Mouse (Mus musculus) mature B cell (primary cell): ENCODE results near the gene Ppp1cb.

Experiments
- in situ Hi-C: fragments of 300-500 bp; cut with MboI; formaldehyde crosslinking; loops from 2 replicates; pipeline ENCODE4 v1.14.3; 2019

Ppp1cb gene

DNA sequence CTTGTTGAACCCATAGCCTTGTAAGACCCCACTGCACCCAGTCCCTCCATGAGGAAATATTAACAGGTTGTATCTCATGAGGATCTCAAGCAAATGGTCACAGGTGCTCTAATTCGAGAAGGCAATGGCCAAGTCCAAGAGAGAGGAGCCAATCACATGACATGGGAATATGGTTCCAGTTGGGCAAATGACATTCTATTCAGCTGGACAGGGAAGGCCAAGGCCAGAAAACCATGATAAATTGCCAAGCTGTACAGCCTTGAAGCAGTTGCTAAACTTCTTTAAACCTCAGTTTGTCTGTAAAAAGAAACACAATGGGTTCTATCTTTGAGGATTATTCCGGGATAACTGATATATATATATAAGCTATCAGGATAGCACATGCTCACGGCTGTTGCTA lies 14.7 kb upstream of the Ppp1cb start:
- in situ Hi-C loops, result no loop called here

DNA sequence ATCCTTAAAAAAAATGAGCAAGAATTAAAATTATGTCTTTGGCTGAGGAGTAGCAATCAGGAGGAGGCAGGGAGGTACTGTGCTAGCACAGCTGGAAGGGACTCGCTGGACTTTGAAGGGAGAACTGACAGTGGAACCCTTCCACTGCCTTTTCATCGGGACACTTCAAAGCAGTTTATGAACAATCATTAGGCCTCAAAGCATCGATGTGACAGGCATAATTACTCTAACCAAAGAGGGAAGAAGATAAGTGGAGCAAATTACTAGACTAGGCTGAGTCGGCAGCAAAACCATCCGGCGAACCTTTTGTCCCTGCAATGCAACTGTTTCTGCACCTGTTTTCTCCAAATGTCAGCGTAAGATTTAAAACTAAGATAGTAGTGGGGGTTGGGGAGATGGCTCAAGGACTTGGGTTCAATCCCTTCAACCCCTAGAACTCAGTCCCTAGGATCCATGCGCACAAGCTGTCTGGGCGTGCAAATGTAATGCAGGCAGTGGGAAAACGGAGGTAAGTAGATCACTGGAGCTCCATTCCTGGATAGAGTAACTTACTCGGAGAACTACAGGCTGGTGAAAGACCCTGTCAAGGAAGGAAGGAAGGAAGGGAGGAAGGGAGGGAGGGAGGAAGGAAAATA lies 13.2 kb upstream of the Ppp1cb start:
- in situ Hi-C loops, result no loop called here

DNA sequence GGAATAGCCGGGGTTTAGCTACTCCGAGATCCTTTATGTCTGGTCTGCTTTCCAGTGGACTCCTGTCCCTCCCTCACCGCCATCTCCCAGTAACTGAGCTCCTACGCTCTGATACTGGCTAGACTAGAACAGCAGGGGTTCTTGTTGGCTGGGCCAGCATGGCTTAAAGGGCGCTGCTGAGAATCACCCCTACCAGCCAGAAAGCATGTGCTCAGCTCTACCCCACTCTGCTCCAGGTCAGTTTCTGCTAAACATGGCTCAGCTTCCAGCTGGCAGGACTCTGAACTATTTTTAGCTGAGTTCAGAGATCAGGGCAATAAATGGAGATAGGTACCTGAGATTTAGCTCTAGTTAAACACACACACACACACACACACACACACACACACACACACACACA lies 12.2 kb upstream of the Ppp1cb start:
- in situ Hi-C loops, result no loop called here

DNA sequence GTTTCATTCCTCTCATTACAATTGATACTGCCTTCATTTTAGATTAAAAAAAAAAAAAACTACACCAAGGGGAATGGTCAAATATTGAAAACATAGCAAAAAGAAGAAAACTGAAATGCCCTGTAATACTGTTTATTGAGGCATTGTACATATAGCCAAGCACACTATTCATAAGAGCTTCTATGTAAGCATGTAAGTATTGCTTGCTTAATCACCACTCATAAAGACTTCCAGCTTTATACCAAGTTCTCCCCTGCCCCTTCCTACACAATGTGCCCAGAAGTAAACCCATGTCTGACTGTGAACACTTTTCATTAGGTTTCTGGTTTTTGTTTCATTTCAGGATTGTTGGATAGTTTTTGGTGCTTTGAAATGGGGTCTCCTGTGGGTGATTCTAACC lies 11.8 kb upstream of the Ppp1cb start:
- in situ Hi-C loops, result no loop called here

DNA sequence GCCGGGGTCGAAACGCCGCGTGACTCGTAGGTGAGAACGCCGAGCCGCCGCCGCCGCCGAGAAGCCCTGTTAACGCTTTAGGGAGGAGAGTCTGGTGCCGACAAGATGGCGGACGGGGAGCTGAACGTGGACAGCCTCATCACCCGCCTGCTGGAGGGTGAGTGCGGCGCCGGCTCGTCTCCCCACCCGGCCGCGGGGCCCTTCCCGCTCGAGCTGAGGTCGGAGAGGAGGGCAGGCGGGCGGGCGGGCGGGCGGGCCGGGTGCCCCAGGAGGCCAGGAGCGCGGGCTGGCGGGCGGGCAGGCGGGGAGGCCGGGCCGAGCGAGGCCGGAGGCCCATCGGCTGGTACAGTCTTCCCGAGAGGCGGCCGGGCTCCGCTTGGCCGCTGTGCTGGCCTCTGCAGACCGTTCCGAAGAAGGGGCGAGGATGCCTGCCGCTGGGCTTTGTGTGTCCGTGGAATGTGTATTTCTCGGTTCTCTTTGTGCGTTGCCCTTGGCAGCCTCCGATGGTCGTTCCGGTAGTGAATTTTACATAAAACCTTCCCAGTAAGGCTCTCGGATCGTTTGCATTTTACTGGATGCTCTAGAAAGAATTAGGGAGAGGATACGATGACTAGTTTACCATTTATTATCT lies 723 bp downstream of the Ppp1cb start:
- in situ Hi-C loops, result no loop called here

DNA sequence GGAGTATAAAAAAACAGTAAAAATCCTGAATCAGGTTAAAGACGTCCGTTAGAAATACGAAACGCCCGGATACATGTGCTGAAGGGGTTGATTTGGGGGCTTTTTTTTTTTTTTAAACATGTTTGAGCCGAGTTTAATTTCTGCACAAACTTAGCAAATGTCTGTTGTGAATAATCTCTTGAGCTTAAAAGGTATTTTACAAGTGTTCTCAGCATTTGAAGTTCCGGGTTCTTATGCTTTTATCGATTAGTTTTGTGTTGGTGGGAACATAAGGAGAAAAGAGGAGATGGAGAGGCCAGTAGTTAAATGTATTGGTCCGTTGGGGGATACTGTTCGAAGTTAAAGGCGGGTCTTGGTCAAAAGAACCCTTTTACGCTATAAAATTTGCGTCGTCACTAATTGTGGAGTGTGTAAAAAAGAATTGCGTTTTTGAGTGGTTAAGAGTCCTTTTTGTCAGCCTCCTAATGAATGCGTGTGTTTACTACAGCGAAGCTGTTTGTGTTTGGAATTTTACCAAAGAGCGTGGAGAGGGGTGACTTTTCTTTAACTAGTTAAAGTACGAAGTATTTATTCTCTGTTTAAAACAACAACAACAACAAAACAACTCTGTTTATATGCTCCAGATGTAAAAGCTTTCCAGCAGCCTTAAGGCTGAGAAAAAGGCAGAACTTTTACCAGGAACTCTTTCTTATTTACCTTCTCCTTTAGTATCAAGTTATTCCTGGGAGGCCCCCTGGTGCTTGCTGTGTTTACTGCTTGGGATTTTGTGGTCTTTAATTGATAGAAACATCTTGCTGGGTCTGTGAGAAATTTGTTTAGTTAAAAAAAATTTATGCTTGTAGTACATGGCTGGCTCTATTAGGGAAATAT lies 1.5 kb downstream of the Ppp1cb start:
- in situ Hi-C loops, result no loop called here

DNA sequence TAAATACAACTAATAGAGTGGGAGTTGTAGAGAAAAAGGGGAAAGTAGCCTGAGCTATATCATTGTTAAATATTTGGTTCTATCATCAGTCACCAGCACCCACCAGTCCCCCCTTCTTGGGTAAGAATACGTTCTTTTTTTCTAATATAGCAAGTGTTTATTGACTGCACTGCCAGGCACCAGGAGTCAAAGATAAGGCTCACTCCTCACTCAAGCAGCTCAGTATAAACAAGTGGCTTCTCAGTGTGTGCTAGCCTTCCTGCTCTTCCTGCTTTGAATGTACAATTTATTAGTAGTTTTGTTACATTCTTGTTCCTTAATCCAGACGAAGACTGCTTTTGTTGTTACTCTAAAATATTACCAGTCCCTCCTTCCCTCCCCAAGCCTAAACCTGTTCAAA lies 2.3 kb downstream of the Ppp1cb start:
- in situ Hi-C loops, result no loop called here

DNA sequence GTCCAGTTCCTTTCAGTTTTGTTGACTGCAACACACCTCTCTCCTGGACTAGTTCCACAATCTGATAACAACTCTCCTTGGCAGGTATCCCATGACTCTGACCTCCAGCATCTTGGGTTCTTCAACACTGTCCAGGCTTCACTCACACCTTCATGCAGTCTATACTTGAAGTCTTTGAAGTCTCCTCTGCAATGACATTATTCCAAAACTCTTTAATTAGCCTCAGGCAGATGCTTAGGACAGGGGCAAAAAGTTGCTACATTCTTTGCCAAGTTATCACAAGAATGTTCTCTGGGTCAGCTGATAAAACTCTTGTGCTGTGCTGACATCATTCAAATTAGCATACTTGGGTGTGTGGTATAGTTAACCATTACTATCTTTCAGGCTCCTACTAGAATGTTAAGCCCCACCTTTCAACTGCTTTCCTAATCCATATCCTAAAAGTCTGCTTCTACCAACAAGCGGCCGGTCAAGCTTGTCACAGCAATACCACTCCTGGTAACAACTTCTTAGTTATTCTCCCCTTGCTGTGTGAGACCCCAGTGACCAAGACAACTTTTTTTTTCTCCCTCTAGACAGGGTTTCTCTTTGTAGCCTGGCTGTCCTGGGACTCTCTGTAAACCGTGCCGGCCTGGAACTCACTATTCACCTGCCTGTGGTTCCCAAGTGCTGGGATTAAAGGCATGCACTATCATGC lies 13.8 kb downstream of the Ppp1cb start:
- in situ Hi-C loops, result no loop called here

DNA sequence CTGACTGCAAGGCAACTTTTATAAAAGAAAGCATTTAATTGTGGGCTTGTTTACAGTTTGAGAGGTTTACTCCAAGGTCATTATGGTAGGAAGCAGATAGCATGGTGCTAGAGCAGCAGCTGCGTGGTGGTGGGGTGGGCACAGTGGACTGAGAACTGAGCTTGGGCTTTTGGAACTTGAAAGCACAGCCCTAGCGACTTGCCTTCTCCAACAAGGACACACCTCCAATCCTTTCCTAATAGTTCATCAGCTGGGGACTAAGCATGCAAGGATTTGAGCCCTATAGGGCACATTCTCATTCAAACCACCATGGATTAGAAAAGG lies 14.3 kb downstream of the Ppp1cb start:
- in situ Hi-C loops, result no loop called here

DNA sequence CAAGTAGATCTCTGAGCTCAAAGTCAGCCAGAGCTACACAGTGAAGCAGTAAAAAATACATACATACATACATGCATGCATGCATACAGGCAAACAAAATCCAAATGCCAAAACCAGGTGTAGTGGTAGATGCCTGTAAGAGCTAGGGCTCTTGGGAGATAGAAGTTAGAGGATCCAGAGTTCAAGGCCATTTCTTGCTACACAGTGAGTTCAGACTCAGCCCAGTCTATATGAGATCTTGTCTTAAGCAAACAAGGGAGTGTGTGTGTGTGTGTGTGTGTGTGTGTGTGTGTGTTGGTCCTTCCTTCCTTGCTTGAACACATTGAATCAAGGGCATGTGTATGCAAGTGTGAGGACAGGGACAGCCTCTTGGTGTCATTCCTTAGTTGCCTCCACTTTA lies 17.9 kb downstream of the Ppp1cb start:
- in situ Hi-C loops, result no loop called here

DNA sequence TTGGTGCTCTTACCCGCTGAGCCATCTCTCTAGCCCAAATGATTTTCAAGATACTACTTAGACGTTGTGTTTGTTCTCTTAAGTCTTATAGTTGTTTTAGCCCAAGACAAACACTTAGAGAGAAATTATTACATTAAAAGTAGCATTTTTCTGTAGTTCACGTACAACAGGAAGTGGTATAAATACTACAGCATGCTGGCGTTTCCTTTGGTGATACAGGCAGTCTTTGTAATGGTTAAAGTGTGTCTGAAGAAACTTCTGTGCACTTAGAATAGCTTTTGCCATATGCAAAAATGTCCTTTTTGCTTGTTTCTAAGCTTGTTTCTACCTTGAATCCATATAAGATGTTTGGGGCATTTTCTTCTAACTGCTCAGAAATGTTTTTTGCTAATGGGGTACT lies 20.3 kb downstream of the Ppp1cb start:
- in situ Hi-C loops, result no loop called here

DNA sequence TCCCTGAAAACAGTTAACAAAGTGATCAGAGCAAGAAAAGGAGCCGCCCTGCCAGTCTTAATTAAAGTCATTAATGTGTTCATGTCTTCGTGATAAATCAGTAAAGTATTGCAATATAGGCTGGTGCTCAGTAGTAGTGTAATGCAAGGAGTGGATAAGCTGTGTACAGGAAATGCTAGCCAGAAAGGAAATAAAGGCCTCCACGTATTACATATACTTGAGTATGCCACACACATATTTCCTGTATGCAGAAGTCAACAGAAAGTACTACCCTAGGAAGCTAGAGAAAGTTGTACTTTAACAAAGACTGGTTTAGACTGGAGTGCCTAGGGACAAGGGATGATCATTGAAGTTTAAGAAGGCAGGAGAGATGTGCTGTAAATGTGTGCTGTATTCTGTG lies 26.8 kb downstream of the Ppp1cb start:
- in situ Hi-C loops, result no loop called here

DNA sequence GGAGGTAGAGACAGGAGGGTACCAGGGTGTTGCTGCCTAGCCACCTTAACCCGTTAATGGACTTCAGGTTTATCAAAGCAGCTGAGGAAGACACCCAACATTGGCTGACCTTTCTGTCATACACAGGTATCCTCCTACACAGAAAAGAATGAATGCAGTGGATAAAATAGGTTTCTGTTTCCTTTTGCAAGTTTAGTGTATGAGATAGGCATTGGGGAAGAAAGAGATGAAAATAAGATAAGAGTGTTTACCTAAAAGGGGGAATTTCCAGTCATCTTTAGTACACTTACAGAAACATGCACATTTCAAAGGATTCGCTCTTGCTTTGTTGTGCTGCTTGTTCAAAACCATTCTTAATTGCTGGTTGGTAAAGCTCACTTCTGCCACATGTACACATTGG lies 29.4 kb downstream of the Ppp1cb start:
- in situ Hi-C loops, result no loop called here

DNA sequence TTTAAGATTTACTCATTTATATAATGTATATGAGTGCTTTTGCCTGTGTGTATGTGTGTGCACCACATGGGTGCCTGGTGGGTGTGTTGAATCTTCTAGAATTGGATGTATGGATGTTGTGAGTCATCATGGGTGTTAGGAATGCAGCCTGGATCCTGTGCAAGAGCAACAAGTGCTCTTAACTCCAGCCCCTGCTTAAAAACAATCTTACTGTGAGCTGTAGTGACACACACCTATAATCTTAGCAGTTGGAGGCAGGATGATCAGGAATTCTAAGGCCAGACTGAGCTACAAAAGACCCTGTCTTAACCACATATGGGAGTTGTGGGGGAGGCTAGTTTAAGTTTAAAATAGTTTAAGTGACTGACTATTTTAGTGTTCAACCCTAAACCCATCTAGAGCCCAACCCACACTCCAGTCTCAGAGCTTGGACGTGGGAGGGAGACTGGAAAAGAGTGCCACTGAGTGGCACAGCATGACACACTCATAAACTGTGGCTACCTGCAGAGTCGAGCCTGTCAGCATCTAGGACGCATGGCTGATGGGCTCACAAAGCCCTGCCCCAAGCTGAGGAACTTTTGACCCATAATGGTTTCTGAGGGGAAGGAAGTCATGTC lies 35.5 kb downstream of the Ppp1cb start:
- in situ Hi-C loops, result no loop called here

DNA sequence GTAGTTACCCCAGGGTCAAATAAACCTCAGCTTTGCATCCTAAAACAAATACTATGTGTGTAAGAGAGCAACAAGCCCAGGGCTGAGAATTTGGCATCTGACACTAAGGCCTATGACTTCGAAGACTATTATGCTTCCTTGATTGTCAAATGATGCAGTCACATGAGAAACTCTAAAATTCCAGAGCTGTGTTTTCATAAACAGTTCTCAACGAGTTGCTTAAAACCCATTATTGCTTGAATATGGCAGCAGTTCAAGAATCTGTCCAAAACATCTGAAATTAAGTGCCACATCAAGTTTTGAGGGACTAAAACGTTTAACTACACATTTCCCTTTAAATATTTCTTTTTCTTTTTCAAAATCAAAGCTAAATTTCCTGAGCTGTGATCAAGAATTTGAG lies 50.1 kb downstream of the Ppp1cb start:
- in situ Hi-C loops, result no loop called here

DNA sequence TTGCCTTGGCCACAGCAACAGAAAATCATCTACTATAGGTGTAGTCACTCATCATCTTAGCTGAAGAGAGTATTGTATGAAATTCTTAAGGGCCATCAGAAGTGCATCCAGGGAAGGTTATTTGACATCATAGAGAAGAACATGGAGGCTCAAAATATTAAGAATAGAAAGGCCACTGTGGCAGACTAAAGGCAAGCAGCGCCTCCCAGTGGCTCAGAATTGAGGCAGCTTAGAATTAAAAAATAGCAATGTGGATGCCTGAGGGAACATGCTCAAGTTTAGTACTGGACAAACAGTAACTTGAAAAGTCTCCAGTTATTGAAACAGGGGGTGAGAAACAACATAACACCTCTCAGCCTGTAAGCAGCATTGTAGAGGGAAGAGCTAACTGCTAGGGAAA lies 61.7 kb downstream of the Ppp1cb start:
- in situ Hi-C loops, result no loop called here

DNA sequence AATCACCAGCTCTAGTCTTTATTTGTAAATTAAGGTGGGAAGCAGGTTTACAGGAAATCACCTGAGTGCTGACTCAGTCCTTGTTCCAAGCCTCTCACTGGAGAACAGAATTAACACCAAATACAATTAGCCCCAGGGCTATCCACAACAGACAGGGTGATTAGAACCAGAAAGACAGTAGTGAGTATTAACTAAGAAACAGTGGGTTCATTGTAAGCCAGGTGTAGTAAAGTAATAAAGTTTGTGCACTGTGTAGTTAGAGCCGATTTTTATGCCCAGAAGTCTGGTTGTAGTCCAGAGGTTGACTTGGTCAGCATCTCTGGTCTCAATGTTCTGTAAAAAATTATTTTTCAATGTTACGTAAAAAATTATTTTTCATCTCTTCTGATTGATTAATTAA lies 90.8 kb downstream of the Ppp1cb start:
- in situ Hi-C loops, result no loop called here

DNA sequence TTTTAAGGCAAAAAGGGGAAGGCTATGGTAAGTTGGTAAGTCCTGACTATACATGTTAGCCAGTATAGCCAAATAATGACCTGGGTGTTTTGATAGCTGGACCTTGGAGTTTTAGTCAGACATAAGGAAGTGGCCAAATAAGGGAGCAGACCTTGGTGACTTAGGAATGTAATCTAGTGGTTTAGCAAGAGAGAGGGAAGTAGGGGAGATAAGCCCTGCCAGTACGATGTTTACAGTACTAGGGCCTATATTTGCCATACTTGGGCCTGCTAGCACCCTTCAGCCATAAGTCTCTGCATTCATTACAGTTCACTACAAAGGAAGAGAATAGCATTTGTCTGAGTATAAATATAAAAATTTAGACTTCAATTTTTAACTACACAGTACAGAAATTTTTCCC lies 106.1 kb downstream of the Ppp1cb start:
- in situ Hi-C loops, result no loop called here
